Mouse (Mus musculus): ENCODE data around the gene Cacna2d4.

- no peak for TF ChIP-seq CHD2 (IDR thresholded peaks at IDR 0.05; ENCODE audit: low read depth, low read length)
- no peak for TF ChIP-seq ZNF384 (IDR thresholded peaks at IDR 0.05; ENCODE audit: low read depth, low read length)
- no peak for TF ChIP-seq ZC3H11A (IDR thresholded peaks at IDR 0.05; ENCODE audit: borderline replicate concordance, low read depth, low read length)
- TF ChIP-seq HCFC1 (IDR thresholded peaks at IDR 0.05; ENCODE audit: borderline replicate concordance, insufficient read depth, low read length): no peak
Observed at GRCm38 (mm10) chr6:119194161-119194560, 42.2 kb upstream of the Cacna2d4 start.

Measured in ES-E14 (cell line).